In genomic region chr4:25768657-25769056, GRCm38 (mm10) we compare ENCODE assay signal across 14 mouse cellular contexts. TPM values are rescaled to one million over a fixed set of nuclear protein-coding genes. Genes with fewer than 3 reads are reported as not detected.
DNase-seq lines count a peak whose midpoint lies in the region; ATAC-seq and TF ChIP-seq lines count a peak whose summit lies in the region.
"Had no signal": no experiment of that assay in that cellular context is flagged by ENCODE, and none has a peak within 500 bp of the region (broad histone marks: within the 10 kb centered on the region; RNA-seq: fewer than 3 reads in every experiment).

No protein-coding gene starts in this region.

- TF ChIP-seq POLR2A in brain, embryonic 14.5 days (IDR thresholded peaks at IDR 0.05; ENCODE audit: borderline replicate concordance, extremely low read depth, insufficient read depth, insufficient read length, poor library complexity, severe bottlenecking): no peak

- 6% methylated on average over 3 of the region's 3 CpGs for WGBS in forebrain, embryonic 12.5 days
- 16% methylated on average over 3 of the region's 3 CpGs for WGBS in midbrain, embryonic 15.5 days

- peaks cover 12% of the 10 kb centered on the region; the same call in 1 of the 2 replicates for H3K4me1 ChIP-seq in forebrain, embryonic 12.5 days
- no peaks in the 10 kb centered on the region for H3K4me1 ChIP-seq in midbrain, embryonic 15.5 days
- H3K4me1 ChIP-seq: embryonic facial prominence, embryonic 15.5 days; limb, embryonic 15.5 days; megakaryocyte, embryonic 14.5 days had no signal

- peak; percentile 35 to 47 for DNase-seq in kidney, postnatal 36 days
- DNase-seq in kidney, postnatal 10 days: no peak
- DNase-seq in brain, embryonic 14.5 days (ENCODE audit: low read depth): peak; percentile 90
- no peak for DNase-seq in gastrocnemius, adult 8-10 months (ENCODE audit: low spot score in 2 of 2)
- no peak for DNase-seq in liver
- DNase-seq in yolk sac, embryonic 10.5 days (ENCODE audit: low spot score): no peak
- DNase-seq: gastrocnemius, postnatal 36 days; heart, postnatal 36 days had no signal

- no peak overlapping the region for H3K4me2 ChIP-seq in forebrain, embryonic 12.5 days
- H3K4me2 ChIP-seq in midbrain, embryonic 15.5 days: no peak overlapping the region
- H3K4me2 ChIP-seq: embryonic facial prominence, embryonic 15.5 days; limb, embryonic 15.5 days had no signal

- TF ChIP-seq CTCF in brain, embryonic 14.5 days (IDR thresholded peaks at IDR 0.05; ENCODE audit: borderline replicate concordance, extremely low read depth, insufficient read depth, insufficient read length): no peak

- H3K27me3 ChIP-seq in forebrain, embryonic 12.5 days: no peaks in the 10 kb centered on the region
- no peaks in the 10 kb centered on the region for H3K27me3 ChIP-seq in midbrain, embryonic 15.5 days (replicated peaks)
- H3K27me3 ChIP-seq: embryonic facial prominence, embryonic 15.5 days; limb, embryonic 15.5 days; megakaryocyte, embryonic 14.5 days had no signal

- no peak overlapping the region for H3K4me3 ChIP-seq in forebrain, embryonic 12.5 days (replicated peaks)
- H3K4me3 ChIP-seq in midbrain, embryonic 15.5 days: no peak overlapping the region
- H3K4me3 ChIP-seq: embryonic facial prominence, embryonic 15.5 days; limb, embryonic 15.5 days; megakaryocyte, embryonic 14.5 days had no signal

- no peaks in the 10 kb centered on the region for H3K9me3 ChIP-seq in forebrain, embryonic 12.5 days
- H3K9me3 ChIP-seq in midbrain, embryonic 15.5 days: no peaks in the 10 kb centered on the region
- H3K9me3 ChIP-seq: embryonic facial prominence, embryonic 15.5 days; limb, embryonic 15.5 days had no signal

- H3K9ac ChIP-seq in forebrain, embryonic 12.5 days: no peak overlapping the region
- H3K9ac ChIP-seq in midbrain, embryonic 15.5 days: no peak overlapping the region
- H3K9ac ChIP-seq: embryonic facial prominence, embryonic 15.5 days; limb, embryonic 15.5 days had no signal

- no peaks in the 10 kb centered on the region for H3K36me3 ChIP-seq in forebrain, embryonic 12.5 days (replicated peaks)
- H3K36me3 ChIP-seq in midbrain, embryonic 15.5 days (replicated peaks): no peaks in the 10 kb centered on the region
- H3K36me3 ChIP-seq: embryonic facial prominence, embryonic 15.5 days; limb, embryonic 15.5 days had no signal

- H3K27ac ChIP-seq in forebrain, embryonic 12.5 days: 0 out of 2 replicates have a peak overlapping the region, but pooled peaks have one; percentile 36
- H3K27ac ChIP-seq in midbrain, embryonic 15.5 days: no peak overlapping the region
- H3K27ac ChIP-seq: embryonic facial prominence, embryonic 15.5 days; limb, embryonic 15.5 days had no signal

- peak; percentile 76; the same call in 1 of the 2 replicates for ATAC-seq in forebrain, embryonic 12.5 days (ENCODE audit: low FRiP score)
- peak; percentile 69; the same call in 1 of the 2 replicates for ATAC-seq in midbrain, embryonic 15.5 days (replicated peaks)

RNA-seq across cellular contexts. Expression of gene Fut9, which starts 31.4 kb away (rescaled TPM):
- 6.8 and 7.6 TPM in 2 replicates for polyA plus RNA-seq in brain, embryonic 14.5 days (2012; rRNA removed)
- polyA plus RNA-seq in forebrain, embryonic 12.5 days (2016; fragmentation: Nextera tagmentation; extraction: Ambion mirVana): 11.5 and 13.7 TPM in 2 replicates
- 12.4 and 14.3 TPM in 2 replicates for polyA plus RNA-seq in midbrain, embryonic 15.5 days (2015; fragmentation: Nextera tagmentation; extraction: Ambion mirVana)
- total RNA-seq in gastrocnemius, adult 8-10 months (2022): not detected
- total RNA-seq: gastrocnemius, postnatal 36 days; heart, postnatal 36 days had no signal
- polyA plus RNA-seq: large intestine, adult 2 months had no signal

Comparison
In these comparisons a context has a peak if more than half of its experiments do, and no peak if none do; other contexts are left out.
1. DNase-seq: peak in kidney, postnatal 36 days (2 of 2) and brain, embryonic 14.5 days (single experiment); none in kidney, postnatal 10 days (single experiment), gastrocnemius, adult 8-10 months (0 of 2), liver (single experiment) and yolk sac, embryonic 10.5 days (single experiment).